Mouse (Mus musculus): ENCODE measurements around the gene Ddah1. TPM values are rescaled to one million over a fixed set of nuclear protein-coding genes. Genes with fewer than 3 reads are reported as not detected.

The Ddah1 gene
- polyA plus RNA-seq, 1 experiment from 2014 or later: 40.5 TPM

DNA sequence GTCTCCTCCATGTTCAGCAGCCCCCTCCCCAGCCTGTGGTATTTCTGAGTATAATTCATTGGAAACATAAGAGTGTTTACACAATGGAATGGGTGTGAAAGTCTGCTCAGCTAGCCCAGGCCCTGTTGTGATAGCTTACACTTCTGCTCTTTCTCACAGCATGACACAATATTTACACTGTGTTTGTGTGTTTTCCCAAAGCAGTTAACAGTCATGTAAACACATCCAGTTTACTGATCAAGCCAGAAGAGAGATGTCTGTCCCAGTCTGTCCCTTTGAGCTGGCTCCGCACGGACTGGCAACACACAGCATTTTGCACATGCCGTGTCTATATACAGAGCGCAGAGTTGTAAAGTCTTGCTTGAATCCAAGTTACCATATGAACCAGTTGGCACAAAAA is 32.2 kb downstream of the Ddah1 start:
- no peak overlapping the region for H3K4me2 ChIP-seq (ENCODE audit: low read depth, low read length)
- no peaks in the 10 kb centered on the region for H3K27me3 ChIP-seq (replicated peaks; ENCODE audit: control insufficient read depth, insufficient read depth, low read length)
- no peak overlapping the region for H3K9ac ChIP-seq (ENCODE audit: low read depth, low read length)
- WGBS: 46% methylated on average over 4 of the region's 4 CpGs
- H3K36me3 ChIP-seq (ENCODE audit: control insufficient read depth, insufficient read depth, low read length): no peaks in the 10 kb centered on the region
- H3K4me1 ChIP-seq (ENCODE audit: control insufficient read depth, insufficient read depth, low read length): 0 out of 2 replicates have a peak, but pooled peaks cover 10% of the 10 kb centered on the region
- no peak overlapping the region for H3K27ac ChIP-seq (ENCODE audit: low read length)
- ATAC-seq: peak; percentile 32; the same call in 1 of the 2 replicates
- H3K4me3 ChIP-seq (ENCODE audit: low read length): no peak overlapping the region
- no peaks in the 10 kb centered on the region; the same call in 1 of the 2 replicates for H3K9me3 ChIP-seq (ENCODE audit: control insufficient read depth, low read length)

DNA sequence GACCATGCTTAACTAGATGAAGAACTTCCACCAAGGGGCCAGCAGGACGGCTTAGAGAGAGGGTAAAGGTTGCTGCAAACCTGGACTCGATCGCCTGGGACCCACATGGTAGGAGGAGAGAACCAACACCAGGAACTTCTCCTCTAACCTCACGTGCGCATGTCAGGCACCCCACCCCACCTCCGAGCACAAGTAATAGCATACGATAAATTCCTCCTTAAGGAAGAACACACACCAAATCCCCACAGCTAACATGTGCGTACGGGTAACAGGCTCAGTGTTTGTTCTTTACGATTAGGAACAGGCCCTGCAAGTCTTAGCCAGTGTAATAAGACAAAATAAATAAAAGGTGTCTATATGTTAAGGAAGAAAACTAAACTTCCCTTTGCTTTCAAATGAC is 35.9 kb downstream of the Ddah1 start:
- H3K9ac ChIP-seq (ENCODE audit: low read depth, low read length): no peak overlapping the region
- H3K4me2 ChIP-seq (ENCODE audit: low read depth, low read length): no peak overlapping the region
- H3K4me1 ChIP-seq (ENCODE audit: control insufficient read depth, insufficient read depth, low read length): peaks cover 27% of the 10 kb centered on the region
- no peaks in the 10 kb centered on the region; the same call in 1 of the 2 replicates for H3K9me3 ChIP-seq (ENCODE audit: control insufficient read depth, low read length)
- H3K27ac ChIP-seq (ENCODE audit: low read length): no peak overlapping the region
- no peak overlapping the region for H3K4me3 ChIP-seq (ENCODE audit: low read length)
- H3K36me3 ChIP-seq (ENCODE audit: control insufficient read depth, insufficient read depth, low read length): no peaks in the 10 kb centered on the region
- H3K27me3 ChIP-seq (replicated peaks; ENCODE audit: control insufficient read depth, insufficient read depth, low read length): no peaks in the 10 kb centered on the region
- 62% methylated on average over 10 of the region's 10 CpGs for WGBS
- ATAC-seq: peak; percentile 52

DNA sequence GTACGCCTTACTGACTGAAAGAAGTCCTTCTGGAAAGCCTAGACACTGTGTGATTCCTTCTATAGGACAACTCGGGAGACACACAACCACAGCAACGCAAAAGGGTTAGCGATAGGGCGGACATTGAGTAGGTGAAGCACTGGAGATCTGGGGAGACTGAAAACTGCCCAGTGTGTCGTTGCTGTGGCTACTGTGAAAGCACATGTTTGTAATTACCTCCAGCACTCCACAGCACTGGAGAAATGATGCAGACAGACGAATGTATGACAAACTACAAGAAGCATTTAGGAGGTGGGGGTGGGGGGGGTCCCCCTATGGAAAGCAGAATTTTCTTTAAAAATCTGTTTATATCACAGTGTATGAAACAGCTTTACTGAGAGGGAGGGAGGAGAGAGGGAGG is 37.4 kb downstream of the Ddah1 start:
- H3K4me3 ChIP-seq (ENCODE audit: low read length): no peak overlapping the region
- peaks cover 30% of the 10 kb centered on the region for H3K4me1 ChIP-seq (ENCODE audit: control insufficient read depth, insufficient read depth, low read length)
- H3K4me2 ChIP-seq (ENCODE audit: low read depth, low read length): no peak overlapping the region
- no peak overlapping the region for H3K9ac ChIP-seq (ENCODE audit: low read depth, low read length)
- H3K9me3 ChIP-seq (ENCODE audit: control insufficient read depth, low read length): no peaks in the 10 kb centered on the region; the same call in 1 of the 2 replicates
- H3K27me3 ChIP-seq (replicated peaks; ENCODE audit: control insufficient read depth, insufficient read depth, low read length): no peaks in the 10 kb centered on the region
- H3K36me3 ChIP-seq (ENCODE audit: control insufficient read depth, insufficient read depth, low read length): no peaks in the 10 kb centered on the region
- ATAC-seq: no peak
- 79% methylated on average over 7 of the region's 7 CpGs for WGBS
- no peak overlapping the region for H3K27ac ChIP-seq (ENCODE audit: low read length)

DNA sequence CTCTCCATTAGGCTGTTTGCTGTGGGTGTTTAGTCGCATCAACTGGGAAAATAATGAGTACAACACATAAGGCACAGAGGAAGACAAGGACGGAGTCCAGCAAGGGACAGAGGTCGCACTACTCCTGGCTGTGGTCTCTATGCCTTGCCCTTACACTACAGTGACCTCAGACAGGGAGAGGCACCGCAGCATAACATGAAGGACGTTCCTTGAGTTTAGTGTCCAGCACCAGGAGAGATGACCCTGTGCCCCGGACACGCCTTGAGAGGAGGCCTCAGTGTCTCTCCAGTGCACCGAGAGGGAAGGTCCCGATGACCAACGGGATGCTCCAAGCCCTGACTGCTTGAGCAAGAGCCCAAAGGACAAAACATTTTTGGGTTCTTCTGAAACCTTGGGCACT is 39.6 kb downstream of the Ddah1 start:
- ATAC-seq: no peak
- Histone ChIP-seq H3K36me3 (ENCODE audit: control insufficient read depth, insufficient read depth, low read length) (no peaks in the 10 kb centered on the region), H3K27ac (ENCODE audit: low read length) (peak overlapping the region; percentile 53; the same call in 1 of the 2 replicates), H3K4me3 (ENCODE audit: low read length) (no peak overlapping the region), H3K9me3 (ENCODE audit: control insufficient read depth, low read length) (no peaks in the 10 kb centered on the region; the same call in 1 of the 2 replicates), H3K4me2 (ENCODE audit: low read depth, low read length) (no peak overlapping the region), H3K4me1 (ENCODE audit: control insufficient read depth, insufficient read depth, low read length) (peaks cover 32% of the 10 kb centered on the region), H3K27me3 (replicated peaks; ENCODE audit: control insufficient read depth, insufficient read depth, low read length) (no peaks in the 10 kb centered on the region), H3K9ac (ENCODE audit: low read depth, low read length) (no peak overlapping the region)
- 59% methylated on average over 10 of the region's 10 CpGs for WGBS

DNA sequence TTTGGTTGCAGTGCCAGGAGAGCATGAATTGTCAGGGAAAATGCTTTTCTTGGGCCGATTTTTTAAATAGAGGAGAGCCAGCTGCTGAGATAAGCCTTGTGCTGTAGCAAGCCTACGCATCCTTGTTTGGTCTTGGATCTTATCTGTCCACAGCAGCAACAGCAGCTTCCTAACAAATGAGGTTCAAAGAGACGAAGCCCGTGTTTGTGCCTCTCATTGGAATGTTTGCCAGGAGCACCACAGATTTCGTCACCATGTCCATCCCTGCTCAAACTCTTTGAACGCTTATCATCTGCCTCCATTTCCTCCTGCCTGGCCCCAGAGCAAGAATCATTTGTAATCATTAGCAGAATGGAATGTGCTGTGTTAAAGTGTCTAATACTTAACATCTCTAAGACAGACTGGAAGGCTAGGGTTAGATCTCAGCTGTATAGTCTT is 40.3 kb downstream of the Ddah1 start:
- Histone ChIP-seq H3K27ac (ENCODE audit: low read length) (peak overlapping the region; percentile 53; the same call in 1 of the 2 replicates), H3K4me3 (ENCODE audit: low read length) (no peak overlapping the region), H3K9ac (ENCODE audit: low read depth, low read length) (no peak overlapping the region), H3K4me1 (ENCODE audit: control insufficient read depth, insufficient read depth, low read length) (peaks cover 32% of the 10 kb centered on the region), H3K9me3 (ENCODE audit: control insufficient read depth, low read length) (no peaks in the 10 kb centered on the region; the same call in 1 of the 2 replicates), H3K4me2 (ENCODE audit: low read depth, low read length) (peak overlapping the region; percentile 36; the same call in 1 of the 2 replicates), H3K27me3 (replicated peaks; ENCODE audit: control insufficient read depth, insufficient read depth, low read length) (no peaks in the 10 kb centered on the region), H3K36me3 (ENCODE audit: control insufficient read depth, insufficient read depth, low read length) (no peaks in the 10 kb centered on the region)
- WGBS: 10% methylated on average over 6 of the region's 6 CpGs
- ATAC-seq: peak; percentile 88

DNA sequence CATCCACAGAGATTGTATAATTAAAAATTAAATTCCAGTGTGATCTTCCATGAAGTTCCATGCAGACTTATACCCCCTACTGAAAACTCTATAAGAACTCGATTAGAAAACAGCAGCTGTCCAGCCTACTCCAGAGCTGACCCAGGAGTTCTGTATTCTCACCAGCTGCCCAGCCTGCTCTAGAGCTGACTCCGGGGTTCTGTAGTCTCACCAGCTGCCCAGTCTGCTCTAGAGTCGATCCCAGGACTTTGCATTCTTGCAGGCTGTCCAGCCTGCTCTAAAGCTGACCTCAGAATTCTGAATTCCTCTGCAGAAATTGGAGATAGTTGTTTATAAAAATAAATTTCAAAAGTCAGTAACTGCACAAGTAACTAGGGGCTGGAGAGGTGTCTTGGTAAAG is 40.9 kb downstream of the Ddah1 start:
- WGBS: 23% methylated on average over 3 of the region's 3 CpGs
- peak; percentile 49 for ATAC-seq
- no peak overlapping the region for H3K4me3 ChIP-seq (ENCODE audit: low read length)
- H3K36me3 ChIP-seq (ENCODE audit: control insufficient read depth, insufficient read depth, low read length): no peaks in the 10 kb centered on the region
- no peak overlapping the region for H3K9ac ChIP-seq (ENCODE audit: low read depth, low read length)
- 0 out of 2 replicates have a peak overlapping the region, but pooled peaks have one; percentile 62 for H3K27ac ChIP-seq (ENCODE audit: low read length)
- H3K4me1 ChIP-seq (ENCODE audit: control insufficient read depth, insufficient read depth, low read length): peaks cover 32% of the 10 kb centered on the region
- no peaks in the 10 kb centered on the region for H3K9me3 ChIP-seq (ENCODE audit: control insufficient read depth, low read length)
- H3K27me3 ChIP-seq (replicated peaks; ENCODE audit: control insufficient read depth, insufficient read depth, low read length): no peaks in the 10 kb centered on the region
- no peak overlapping the region for H3K4me2 ChIP-seq (ENCODE audit: low read depth, low read length)

DNA sequence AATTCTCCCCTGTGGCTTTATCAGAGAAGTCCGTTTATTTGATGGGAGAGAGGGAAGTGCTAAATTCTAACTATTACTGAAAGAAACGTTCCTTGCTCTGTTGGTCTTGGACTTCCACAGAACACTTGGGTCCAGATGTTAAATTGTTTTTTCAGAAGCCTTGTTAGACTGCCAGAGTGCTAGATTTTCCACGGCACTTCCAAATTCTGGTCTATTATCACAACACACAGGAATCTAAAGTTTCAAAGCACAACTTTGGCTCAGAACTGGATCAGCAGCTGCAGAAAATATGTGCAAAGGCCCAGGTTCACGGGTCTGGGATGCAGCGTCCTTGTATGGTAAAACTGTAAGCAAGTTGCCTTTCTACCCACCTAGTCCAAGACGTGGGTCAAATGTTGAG is 43.6 kb downstream of the Ddah1 start:
- Histone ChIP-seq H3K9ac (ENCODE audit: low read depth, low read length) (no peak overlapping the region), H3K27ac (ENCODE audit: low read length) (no peak overlapping the region), H3K36me3 (ENCODE audit: control insufficient read depth, insufficient read depth, low read length) (no peaks in the 10 kb centered on the region), H3K27me3 (replicated peaks; ENCODE audit: control insufficient read depth, insufficient read depth, low read length) (no peaks in the 10 kb centered on the region), H3K9me3 (ENCODE audit: control insufficient read depth, low read length) (no peaks in the 10 kb centered on the region), H3K4me1 (ENCODE audit: control insufficient read depth, insufficient read depth, low read length) (peaks cover 37% of the 10 kb centered on the region), H3K4me3 (ENCODE audit: low read length) (no peak overlapping the region), H3K4me2 (ENCODE audit: low read depth, low read length) (no peak overlapping the region)
- ATAC-seq: no peak
- WGBS: 65% methylated on average over 6 of the region's 6 CpGs

DNA sequence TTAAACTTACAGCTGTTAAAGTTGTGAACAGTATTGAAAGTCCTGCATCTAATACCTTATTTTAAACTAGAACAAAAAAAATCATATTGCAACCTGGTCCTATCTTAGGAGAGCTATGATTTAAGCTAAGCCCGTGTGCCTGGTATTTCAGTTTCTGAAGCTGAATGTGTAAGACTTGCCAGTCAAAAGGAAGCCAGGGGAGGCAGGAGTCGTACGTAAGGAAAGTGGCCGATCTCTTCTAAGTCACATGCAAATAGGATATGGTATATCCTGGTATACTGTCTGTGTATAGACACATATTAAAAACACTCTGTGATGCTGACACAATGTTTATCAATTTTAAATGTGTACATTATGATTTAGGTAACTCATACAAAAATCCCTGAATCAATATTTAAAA is 47.4 kb downstream of the Ddah1 start:
- no peaks in the 10 kb centered on the region for H3K27me3 ChIP-seq (replicated peaks; ENCODE audit: control insufficient read depth, insufficient read depth, low read length)
- no peak overlapping the region for H3K4me2 ChIP-seq (ENCODE audit: low read depth, low read length)
- H3K4me3 ChIP-seq (ENCODE audit: low read length): no peak overlapping the region
- no peak overlapping the region for H3K9ac ChIP-seq (ENCODE audit: low read depth, low read length)
- no peak for ATAC-seq
- no peak overlapping the region for H3K27ac ChIP-seq (ENCODE audit: low read length)
- WGBS: 67% methylated on average over 4 of the region's 4 CpGs
- peaks cover 10% of the 10 kb centered on the region for H3K4me1 ChIP-seq (ENCODE audit: control insufficient read depth, insufficient read depth, low read length)
- no peaks in the 10 kb centered on the region for H3K9me3 ChIP-seq (ENCODE audit: control insufficient read depth, low read length)
- H3K36me3 ChIP-seq (ENCODE audit: control insufficient read depth, insufficient read depth, low read length): no peaks in the 10 kb centered on the region

DNA sequence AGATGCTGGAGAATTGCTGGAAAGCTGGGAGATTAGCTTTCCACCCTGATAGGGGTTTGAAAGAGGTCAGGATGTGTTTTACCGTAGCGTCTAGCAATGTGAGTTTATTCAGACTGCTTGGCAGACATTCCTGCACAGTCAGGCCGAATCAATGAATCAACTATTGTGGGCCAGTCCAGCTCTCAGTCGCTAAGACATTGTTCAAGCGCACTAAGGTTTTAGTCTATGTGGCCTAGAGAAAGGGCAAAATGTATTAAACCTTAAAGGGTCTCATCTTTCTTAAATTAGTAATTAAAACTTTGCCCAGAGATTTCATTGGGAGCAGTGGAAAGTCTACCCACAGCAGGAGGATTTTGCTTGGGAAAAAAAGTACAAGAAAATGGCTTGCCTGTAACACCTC is 48.0 kb downstream of the Ddah1 start:
- no peaks in the 10 kb centered on the region for H3K9me3 ChIP-seq (ENCODE audit: control insufficient read depth, low read length)
- no peaks in the 10 kb centered on the region for H3K27me3 ChIP-seq (replicated peaks; ENCODE audit: control insufficient read depth, insufficient read depth, low read length)
- 27% methylated on average over 5 of the region's 5 CpGs for whole genome bisulfite sequencing
- ATAC-seq: no peak
- no peaks in the 10 kb centered on the region for H3K36me3 ChIP-seq (ENCODE audit: control insufficient read depth, insufficient read depth, low read length)
- H3K27ac ChIP-seq (ENCODE audit: low read length): no peak overlapping the region
- peaks cover 10% of the 10 kb centered on the region for H3K4me1 ChIP-seq (ENCODE audit: control insufficient read depth, insufficient read depth, low read length)
- H3K9ac ChIP-seq (ENCODE audit: low read depth, low read length): no peak overlapping the region
- no peak overlapping the region for H3K4me3 ChIP-seq (ENCODE audit: low read length)
- H3K4me2 ChIP-seq (ENCODE audit: low read depth, low read length): no peak overlapping the region

DNA sequence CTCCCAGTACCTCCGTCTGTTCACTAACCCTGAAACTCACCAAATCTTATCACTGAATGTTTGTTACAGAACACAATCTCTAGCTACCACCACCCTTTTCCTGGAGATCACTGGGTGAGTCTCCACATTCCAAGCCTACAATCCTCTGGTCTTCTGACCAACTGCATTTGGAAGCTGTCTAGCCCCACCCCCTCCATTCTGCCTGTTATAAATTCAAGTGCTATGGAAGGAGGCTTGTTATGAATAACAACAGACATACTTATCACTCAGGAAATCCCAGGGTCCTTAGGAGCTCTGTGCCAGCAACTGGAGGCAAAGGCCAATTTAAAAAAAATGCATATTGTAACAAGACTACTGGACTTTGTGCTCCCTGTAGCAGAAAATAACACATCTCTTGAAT is 58.3 kb downstream of the Ddah1 start:
- H3K27ac ChIP-seq (ENCODE audit: low read length): peak overlapping the region; percentile 68
- no peaks in the 10 kb centered on the region for H3K27me3 ChIP-seq (replicated peaks; ENCODE audit: control insufficient read depth, insufficient read depth, low read length)
- H3K4me2 ChIP-seq (ENCODE audit: low read depth, low read length): no peak overlapping the region
- no peaks in the 10 kb centered on the region for H3K9me3 ChIP-seq (ENCODE audit: control insufficient read depth, low read length)
- H3K4me1 ChIP-seq (ENCODE audit: control insufficient read depth, insufficient read depth, low read length): peaks cover 17% of the 10 kb centered on the region
- WGBS: 47% methylated on average over 1 of the region's 1 CpGs
- no peaks in the 10 kb centered on the region for H3K36me3 ChIP-seq (ENCODE audit: control insufficient read depth, insufficient read depth, low read length)
- no peak overlapping the region for H3K9ac ChIP-seq (ENCODE audit: low read depth, low read length)
- peak; percentile 88 for ATAC-seq
- no peak overlapping the region for H3K4me3 ChIP-seq (ENCODE audit: low read length)

All from intestine, embryonic 16.5 days (tissue).